Mouse (Mus musculus): ENCODE data around the gene Stk24.

Stk24 gene

DNA sequence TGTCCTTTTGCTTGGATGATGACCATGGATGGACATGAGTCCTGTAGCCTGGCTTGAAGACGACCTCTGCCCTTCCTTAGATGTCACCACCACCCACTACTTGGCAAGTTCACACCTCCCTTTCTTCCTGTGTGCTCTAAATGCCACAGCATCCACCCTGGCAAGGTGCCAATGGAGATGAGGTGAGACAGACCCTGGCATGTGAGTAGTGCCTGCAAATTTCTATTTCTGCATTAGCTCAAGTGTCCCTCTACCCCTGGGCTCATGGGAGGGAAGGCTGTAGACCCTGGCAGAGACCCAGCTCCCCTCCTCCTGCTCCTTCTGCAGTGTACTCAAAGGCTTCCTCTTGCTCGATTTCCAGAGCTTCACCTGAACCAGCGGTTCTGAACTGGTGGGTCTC lies 64.9 kb downstream of the Stk24 start:
- in situ Hi-C loops (cut with MseI, MboI): no loop called here

DNA sequence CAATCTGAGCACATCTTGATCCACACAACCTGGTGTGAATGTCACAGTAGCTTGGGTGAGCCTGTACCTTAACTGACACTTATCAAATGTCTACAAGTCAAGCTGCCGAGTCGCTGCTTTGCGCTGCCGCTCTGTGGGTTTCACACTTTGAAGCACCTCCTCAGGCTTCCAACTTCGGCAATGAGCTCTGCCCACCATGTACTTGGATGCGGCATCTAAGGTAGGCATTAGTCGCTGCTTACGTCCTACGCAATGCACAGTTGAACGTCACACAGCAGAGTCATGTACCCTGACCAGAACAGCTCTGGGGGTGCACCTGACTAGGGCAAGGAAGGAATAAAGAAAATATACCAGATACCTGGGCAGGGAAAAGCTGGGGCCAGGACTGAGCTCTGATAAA lies 66.5 kb downstream of the Stk24 start:
- in situ Hi-C loops (cut with MseI, MboI): no loop called here

DNA sequence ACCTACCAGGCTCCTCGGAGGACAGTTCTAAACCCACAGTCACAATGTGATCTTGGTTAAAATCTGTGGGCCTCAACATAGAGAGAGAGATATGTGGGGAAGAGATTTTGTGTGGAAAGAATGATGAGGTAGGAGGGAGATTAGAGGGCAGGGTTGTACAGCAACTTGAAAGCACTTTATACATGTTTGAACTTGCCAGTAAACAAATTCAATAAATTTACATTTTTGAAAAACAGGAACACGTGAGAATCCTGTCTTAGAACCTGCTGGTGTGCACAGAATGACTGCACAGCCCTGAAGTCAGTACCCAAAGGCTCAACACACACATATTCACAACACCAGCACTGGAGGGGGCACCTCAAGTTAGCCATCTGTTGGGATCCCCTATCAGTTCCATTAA lies 68.7 kb downstream of the Stk24 start:
- in situ Hi-C loops (cut with MseI, MboI): no loop called here

DNA sequence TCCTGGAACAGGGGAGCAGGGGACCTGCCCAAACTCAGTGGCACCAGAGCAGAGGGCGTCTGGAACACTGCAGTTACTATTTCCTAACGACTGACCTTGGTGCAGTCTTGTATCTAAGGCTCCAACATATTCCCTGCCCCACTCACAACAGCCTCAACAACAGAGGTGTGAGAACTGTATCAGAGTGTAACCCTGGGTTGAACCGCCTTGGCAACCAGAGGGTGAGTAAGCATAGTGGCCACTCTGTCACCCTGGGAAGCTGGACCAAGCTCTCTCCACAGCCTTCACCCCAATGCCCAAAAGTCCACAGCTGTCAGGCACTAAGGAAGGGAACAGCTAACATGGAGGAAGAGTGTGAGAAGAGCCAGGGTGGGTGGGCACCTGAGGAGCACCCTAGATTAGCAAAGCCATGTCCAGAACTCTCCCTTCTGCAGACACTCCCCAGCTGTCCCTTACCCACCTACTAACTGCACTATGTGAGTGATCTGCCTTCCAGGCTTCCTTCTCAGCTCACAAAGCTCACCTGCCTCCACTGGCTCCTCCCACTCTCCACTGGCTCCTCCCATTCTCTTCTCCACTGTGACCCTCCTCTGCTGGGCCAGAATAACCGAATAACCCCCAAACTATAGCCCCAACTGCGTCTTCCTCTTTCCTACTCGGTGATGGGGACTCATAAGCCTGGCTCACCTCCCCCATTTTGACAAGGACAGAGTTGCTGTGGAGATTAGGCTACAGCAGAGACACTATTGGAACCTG lies 69.3 kb downstream of the Stk24 start:
- in situ Hi-C loops (cut with MseI, MboI): no loop called here

DNA sequence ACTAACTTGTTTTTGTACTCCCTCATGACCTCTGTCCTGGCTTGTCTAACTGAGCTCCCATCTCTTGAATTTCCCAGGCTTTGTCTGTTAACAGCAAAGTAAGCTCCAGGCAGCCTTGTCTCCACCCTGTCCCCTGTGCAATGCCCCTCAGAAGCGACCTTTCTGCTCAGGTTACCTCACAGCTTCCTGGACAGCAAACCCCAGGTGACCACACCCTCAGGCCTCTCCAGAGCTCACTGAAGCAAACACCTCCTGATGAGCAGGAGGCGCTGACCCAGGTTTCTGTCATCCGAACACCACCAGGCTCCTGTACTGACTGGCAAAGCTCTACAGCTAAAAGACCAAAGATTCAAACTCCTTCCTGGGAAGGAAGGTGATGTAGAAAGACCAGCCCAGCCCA lies 69.9 kb downstream of the Stk24 start:
- in situ Hi-C loops (cut with MseI, MboI): no loop called here

DNA sequence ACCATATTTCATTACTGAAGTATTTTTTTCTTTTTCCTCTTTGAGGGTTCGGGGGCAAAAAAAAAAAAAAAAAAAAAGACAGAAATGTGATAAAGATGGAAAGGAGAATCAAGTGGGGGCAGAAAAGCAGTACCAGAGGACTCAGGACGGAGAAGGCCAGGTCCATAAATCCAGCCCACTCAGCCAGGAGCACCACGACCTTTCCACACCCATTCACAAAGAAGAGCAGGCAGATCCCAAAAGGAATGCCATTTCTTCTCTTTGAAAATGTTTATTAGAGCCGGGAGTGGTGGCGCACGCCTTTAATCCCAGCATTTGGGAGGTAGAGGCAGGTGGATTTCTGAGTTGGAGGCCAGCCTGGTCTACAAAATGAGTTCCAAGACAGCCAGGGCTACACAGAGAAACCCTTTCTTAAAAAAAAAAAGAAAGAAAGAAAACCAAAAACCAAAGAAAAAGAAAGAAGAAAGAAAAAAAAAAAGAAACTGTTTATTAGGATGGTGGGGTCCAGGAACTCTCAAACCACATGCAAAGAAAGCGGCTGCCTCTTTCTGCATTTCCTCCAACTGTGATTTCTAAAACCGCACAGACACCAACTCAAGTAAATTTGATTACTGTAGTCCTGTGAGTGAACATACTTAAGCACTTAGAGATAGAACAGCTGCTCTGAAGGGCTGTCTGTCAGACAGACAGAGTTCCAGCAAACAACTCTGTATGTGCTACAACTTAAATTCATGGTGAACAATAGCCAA lies 74.3 kb downstream of the Stk24 start:
- in situ Hi-C loops (cut with MseI, MboI): no loop called here

DNA sequence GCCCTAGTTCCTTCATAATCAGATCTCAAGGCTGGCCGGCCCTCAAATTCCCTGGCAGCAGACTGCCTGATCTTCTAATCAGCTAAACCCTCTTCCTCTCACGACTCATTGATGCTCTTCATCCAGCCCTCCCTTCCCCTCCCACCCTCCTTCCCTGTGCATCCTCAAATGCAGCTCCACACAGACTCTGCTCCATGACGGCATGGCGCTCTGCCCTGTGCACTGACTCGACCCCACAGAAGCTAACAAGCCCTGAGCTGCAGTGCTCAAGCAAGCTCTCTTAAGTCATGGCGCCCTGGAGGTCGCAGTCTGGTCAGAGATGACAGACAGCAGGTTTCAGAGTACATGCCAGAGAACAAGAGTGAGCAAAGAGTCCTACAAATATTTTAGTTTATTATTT lies 75.3 kb downstream of the Stk24 start:
- in situ Hi-C loops (cut with MseI, MboI): no loop called here

DNA sequence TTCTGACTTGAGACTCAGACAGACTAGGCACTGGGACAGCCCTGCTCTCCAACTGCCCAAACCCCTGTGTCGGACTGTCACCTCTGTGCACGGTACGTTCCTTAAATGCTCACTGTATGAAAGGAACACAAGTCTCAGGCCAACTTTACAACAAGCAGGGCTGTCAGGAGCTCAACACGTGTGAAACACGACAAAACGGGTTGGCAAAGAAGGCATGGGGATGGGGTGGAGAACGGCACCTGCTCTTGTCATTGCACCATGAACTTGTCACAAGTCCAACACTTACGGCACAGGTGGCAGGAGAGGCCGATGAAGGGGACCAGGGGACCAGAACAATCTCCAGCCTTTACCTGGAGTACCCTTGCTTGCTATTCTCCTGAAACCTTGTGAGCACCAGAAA lies 80.7 kb downstream of the Stk24 start:
- in situ Hi-C loops (cut with MseI, MboI): no loop called here

DNA sequence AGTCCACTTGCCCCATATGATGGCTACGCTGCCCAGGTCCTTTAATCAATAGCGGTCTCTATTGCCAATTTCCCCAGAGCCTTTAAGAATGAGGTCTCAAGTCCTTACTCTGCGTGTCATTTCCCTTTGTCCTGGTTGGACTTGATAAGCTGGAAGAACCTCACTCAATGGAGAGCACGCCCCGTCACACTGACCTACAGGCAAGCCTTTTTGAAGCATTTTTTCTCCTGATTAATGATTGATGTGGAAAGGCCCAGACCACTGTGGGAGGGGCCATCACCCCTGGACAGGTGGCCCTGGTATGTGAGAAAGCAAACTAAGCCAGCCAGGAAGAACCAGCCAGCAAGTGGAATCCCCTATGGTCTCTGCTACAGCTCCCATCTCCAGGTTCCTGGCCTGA lies 81.3 kb downstream of the Stk24 start:
- in situ Hi-C loops (cut with MseI, MboI): no loop called here

DNA sequence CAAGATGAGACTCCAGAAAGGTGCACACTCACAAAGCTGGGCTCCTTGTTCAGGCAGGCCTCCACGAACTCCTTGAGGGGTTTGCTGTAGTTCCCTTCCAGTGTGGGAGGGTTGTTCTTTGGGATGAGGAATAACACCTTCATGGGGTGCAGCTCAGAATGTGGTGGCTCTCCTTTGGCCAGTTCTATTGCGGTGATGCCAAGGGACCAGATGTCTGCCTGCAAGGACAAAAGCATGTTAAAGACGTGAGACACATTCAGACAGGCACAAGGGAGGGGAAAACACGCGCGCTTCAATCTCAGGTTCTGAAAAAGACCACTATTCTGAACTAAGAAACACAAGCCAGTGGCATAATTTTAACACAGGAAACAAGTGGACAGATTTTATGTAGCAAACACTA lies 82.7 kb downstream of the Stk24 start:
- in situ Hi-C loops (cut with MseI, MboI): no loop called here

DNA sequence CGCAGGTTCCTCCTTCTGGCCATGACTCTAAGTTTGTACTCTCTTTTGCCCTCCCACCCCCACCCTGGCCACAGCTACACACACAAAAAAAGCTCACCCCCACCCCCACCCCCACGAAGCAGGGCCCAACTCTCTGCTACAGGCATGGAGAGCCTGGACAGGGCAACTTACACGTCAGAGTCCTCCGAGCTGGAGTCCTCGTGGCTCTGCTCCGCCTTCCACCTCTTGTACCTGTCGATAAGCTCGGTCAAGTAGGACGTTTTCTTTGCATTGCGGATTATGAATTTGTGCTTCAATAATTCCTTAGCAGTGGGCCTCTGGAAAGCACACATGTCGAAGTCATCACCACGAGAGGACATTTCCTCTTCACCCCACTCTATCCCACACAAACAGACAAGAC lies 85.3 kb downstream of the Stk24 start:
- in situ Hi-C loops (cut with MseI, MboI): no loop called here

DNA sequence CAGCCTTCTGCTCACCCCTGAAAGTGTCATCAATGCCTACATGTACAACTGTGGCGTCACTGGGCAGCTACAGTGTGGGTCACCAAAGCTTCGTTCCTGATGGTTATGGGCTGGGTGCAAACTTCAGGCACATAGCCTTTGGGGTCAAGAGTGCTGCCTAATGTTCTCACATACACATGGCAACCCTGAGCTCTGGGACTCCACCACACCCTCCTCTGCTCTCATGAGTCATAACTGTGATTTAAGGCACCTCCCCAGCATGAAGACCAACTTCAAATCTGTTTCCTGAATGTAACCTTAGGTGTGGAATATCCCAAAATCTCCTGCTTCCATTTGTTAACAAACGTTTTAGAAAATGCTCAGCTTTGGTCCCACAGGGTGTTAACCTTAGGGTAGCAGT lies 87.4 kb downstream of the Stk24 start:
- in situ Hi-C loops (cut with MseI, MboI): no loop called here

DNA sequence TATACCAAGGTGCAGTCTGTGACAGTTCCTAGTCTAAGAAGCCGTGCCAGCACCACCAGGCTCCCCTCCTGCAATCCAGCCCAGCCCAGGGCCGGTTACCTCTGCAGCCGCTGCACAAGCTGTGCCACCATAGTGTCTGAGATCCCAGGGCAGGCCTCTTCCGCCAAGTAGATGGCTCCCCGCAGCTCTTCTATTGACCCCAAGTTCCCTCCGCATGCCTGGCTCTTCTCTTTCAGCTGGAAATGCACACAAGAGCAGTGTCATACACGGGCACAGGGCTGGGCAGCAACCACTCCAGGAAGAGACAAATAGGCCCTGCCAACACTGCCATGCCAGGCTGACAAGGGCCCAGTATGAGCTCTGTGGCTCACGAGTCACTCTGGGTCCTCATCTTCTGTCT lies 87.9 kb downstream of the Stk24 start:
- in situ Hi-C loops (cut with MseI, MboI): no loop called here

DNA sequence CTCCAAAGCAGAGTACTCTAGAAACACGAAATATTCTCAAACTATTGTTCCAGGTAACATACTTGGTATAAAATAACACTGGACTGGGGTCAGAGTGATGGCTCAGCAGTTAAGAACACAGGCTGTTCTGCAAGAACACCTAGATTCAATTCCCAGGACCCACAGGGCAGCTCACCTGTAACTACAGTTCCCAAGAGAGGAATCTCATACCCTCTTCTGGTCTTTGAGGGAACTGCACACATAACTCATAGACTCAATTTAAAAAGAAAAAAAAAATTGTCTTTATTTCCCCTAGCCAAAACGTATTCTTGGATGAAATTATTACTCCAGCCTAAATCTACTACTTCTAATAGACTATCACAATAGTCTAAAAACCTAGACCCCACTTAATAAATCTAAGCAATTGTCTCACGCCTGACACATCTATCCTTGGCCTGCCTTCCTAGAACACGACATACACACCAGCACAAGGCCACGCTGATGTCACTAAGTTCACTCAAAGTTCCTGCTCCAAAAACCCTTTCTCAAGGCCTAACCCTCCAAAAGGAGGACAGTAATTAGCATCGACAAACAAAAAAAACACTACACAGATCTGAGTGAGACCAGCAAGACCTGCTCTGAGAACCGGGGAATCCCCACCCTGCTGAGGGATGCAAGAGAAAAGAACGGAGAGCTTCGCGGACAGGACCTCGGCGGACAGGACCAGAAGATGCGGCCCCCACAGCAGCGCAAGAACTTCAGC lies 94.3 kb downstream of the Stk24 start:
- in situ Hi-C loops (cut with MseI, MboI): loop anchor here in 1 of 2 experiments (5.0 kb wide), 1 partner anchor 167 kb away; no protein-coding TSS in a partner anchor

DNA sequence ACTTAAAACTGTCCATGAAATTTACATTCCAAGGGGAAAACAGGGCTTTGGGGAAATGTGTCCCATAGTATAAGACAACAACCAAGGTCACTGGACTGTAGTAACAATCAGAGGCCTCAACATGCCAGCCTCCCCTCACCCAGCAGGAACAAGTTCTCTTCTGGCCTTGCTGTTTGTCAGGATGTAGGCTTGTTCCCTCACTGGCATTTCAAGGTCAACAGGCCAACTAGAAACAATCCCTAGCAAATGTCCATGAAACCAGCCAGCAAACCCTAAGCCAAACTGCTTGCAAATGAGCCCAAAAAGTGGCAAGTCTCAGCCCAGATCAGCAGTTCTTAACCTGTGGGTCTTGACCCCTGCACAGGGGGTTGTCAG lies 98.5 kb downstream of the Stk24 start:
- in situ Hi-C loops (cut with MseI, MboI): no loop called here

DNA sequence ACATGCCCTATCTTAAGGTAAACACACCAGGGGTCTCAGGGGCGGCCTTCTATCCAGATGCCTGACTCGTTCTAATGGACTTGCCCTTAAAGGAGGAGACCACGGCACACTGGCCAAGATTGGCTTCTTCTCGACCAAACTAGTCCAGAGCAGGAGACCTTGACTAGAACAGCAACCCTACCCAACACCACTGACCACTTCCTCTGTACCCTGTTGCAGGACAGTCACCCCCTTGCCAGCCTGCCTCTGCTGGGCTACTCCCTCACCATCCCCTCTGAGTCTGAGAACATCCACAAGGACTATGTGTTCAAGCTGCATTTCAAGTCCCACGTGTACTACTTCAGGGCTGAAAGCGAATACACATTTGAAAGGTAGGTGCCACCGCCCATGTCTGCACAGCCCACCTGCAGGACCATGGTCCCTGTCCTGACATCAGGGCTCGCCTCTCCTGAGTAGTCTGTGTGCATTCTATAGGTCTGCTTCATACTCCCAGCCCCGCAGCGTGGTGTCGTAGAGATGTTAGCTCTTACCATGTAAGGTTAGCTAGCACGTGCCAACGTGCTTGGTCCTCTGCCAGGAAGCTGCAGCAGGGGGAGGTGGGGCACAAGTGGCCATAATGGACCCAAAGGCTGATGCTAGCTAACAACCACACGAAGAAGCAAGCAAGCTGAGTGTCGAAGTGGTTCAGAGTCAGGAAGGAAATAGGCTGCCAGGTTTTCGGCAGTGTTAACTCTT lies 99.0 kb downstream of the Stk24 start:
- in situ Hi-C loops (cut with MseI, MboI): no loop called here

DNA sequence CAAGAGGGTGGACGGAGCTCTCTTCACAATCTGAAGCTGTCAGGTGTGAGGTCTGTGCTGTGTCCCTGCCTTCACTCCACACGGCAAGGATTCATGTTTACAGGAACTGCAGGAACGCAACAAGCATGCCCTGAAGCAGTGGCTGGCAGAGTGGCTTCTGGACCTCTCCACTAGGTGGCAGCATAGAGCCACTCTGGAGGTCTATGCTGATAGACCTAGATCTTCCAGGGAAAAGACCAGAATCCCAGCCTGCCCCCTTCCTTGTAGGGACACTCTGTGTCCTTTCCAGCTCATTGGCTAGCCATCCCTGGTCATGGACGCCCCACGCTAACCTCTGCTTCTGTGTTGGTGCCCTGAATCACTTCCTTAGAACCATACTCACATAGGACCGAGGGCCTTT lies 100.7 kb downstream of the Stk24 start:
- in situ Hi-C loops (cut with MseI, MboI): loop anchor here in 1 of 2 experiments (5.0 kb wide), 1 partner anchor 173 kb away; no protein-coding TSS in a partner anchor

DNA sequence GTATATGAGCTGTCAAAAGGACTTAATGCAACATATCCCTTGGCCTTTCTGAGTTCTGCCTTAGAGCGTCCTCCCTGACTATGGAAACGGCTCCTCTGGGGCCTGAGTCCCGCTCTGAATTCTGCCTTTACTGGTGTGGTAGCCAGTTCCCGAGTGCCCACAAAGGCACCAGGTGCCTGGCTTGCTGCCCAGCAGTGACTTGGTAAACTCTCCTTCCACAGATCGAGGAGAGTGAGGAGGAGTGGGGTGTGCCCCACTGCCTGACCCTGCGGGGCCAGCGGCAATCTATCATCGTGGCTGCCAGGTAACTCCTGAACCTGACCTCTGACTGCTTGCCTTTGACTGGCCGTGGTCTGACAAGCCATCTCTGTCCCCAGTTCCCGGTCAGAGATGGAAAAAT lies 103.8 kb downstream of the Stk24 start:
- in situ Hi-C loops (cut with MseI, MboI): loop anchor here in 1 of 2 experiments (5.0 kb wide), 1 partner anchor 176 kb away; no protein-coding TSS in a partner anchor

DNA sequence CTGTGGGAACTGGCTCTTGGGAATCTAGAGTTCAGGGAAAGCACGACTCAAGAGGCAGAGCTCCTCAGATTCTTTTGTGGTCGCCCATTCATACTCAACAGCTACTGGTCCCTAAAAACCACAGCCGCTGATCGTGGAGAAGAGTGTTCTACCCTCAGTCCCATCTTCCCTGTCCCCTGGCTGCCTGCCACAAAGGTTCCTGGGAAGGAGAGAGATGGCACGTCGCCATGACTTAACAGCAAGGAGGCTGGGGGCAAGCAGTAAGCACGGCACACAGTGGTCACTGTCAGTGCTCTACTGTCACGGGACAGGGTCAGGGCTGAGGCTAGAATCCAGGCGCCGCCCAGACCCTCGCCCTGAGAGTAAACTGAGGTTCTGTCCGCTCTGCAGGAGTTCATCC lies 104.8 kb downstream of the Stk24 start:
- in situ Hi-C loops (cut with MseI, MboI): loop anchor here in 1 of 2 experiments (5.0 kb wide), 1 partner anchor 177 kb away; no protein-coding TSS in a partner anchor

DNA sequence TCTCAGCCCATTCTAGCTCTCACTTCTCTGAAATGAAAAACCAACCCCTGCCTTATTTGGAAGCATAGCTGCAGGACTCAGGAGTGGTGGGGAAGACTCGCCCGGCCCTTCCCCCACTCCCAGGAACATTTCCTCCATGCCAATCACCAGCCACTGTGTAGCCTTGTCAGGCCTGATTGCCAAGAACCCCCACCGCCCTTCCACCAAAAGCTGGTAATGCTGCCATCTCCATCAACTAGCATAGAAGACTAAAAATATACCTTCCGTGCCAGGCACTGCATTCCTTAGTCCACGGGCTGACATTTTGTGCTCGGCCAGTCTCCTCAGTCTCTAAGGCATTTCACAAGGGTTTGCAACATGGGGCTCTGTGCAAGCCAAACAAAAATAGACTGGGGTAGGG lies 109.3 kb downstream of the Stk24 start:
- in situ Hi-C loops (cut with MseI, MboI): no loop called here

DNA sequence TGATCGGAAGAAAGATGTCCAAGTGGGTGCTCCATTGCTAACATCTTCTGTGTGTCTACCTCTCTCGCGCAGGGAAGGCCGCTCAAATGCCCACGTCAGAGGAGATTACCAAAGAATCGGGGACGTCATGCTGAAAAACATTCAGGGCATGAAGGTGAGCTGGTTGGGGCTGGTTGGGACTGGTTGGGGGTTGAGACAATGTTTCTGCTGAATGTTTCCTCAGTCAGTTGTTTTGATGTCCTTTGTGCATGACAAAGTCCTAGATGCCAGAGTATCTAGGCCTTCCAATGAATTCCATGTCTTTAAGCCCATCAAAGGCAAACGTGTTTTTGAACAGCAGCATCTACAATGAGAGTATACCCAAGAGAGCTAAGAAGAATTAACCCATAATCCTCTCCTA lies 112.0 kb downstream of the Stk24 start:
- in situ Hi-C loops (cut with MseI, MboI): no loop called here

DNA sequence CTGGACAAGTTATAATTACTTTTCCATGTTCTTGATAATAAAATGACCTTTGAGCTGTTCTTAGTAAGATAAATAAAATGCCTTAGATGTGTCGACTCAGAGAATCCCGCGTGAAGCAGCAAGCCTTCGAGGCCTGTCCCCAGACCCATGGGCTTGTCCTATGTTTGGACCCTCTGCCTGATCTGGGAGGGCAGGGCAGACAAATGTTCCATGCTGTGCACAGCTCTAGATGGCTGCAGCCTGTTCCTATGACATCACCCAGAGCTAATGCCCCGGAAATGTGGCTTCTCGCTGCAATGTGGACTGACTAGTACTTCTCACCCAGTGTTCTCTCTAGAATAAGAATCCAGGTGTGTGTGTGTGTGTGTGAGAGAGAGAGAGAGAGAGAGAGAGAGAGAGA lies 115.4 kb downstream of the Stk24 start:
- in situ Hi-C loops (cut with MseI, MboI): no loop called here
